Mouse (Mus musculus) limb, embryonic 11.5 days (tissue): ENCODE data around the gene Cdh22. TPM values are rescaled to one million over a fixed set of nuclear protein-coding genes. Genes with fewer than 3 reads are reported as not detected.

ENCODE experiments used
- ATAC-seq: fragments of 200-750 bp; cut with Nextera tagmentation; 2 replicates; pipeline ENCODE4 v1.8.0; 2017; ENCODE audit warnings: low read depth; ENCODE audit not compliant: insufficient number of reproducible peaks, low FRiP score, low TSS enrichment
- DNase-seq: peaks from one replicate; pipeline ENCODE4 v3.0.0-alpha.2; 2015; ENCODE audit warnings: low spot score
- H3K27ac ChIP-seq: fragments of 300-500 bp; sonication (generic); replicated peaks from 2 replicates; pipeline ENCODE4 v1.5.1; 2014; ENCODE audit warnings: low read depth, mild to moderate bottlenecking, low read length
- H3K27me3 ChIP-seq: fragments of 300-500 bp; sonication (generic); 2 replicates; pipeline ENCODE4 v1.6.1; 2014; ENCODE audit warnings: mild to moderate bottlenecking, low read length, mixed read lengths; ENCODE audit not compliant: control insufficient read depth, insufficient read depth
- H3K36me3 ChIP-seq: fragments of 300-500 bp; sonication (generic); 2 replicates; pipeline ENCODE4 v1.6.1; 2014; ENCODE audit warnings: mild to moderate bottlenecking, low read length, moderate library complexity, mixed read lengths; ENCODE audit not compliant: control insufficient read depth, insufficient read depth
- H3K4me1 ChIP-seq: fragments of 300-500 bp; sonication (generic); 2 replicates; pipeline ENCODE4 v1.6.1; 2014; ENCODE audit warnings: low read length, mixed read lengths; ENCODE audit not compliant: control insufficient read depth, insufficient read depth
- H3K4me2 ChIP-seq: fragments of 300-500 bp; sonication (generic); 2 replicates; pipeline ENCODE4 v1.6.1; 2014; ENCODE audit warnings: low read depth, mild to moderate bottlenecking, moderate library complexity; ENCODE audit not compliant: severe bottlenecking
- H3K4me3 ChIP-seq: fragments of 300-500 bp; sonication (generic); 2 replicates; pipeline ENCODE4 v1.5.1; 2014; ENCODE audit warnings: low read depth, low read length
- H3K9ac ChIP-seq: fragments of 300-500 bp; sonication (generic); 2 replicates; pipeline ENCODE4 v1.6.1; 2014; ENCODE audit warnings: mild to moderate bottlenecking, low read length
- H3K9me3 ChIP-seq: fragments of 300-500 bp; sonication (generic); 2 replicates; pipeline ENCODE4 v1.6.1; 2016; ENCODE audit warnings: low read length; ENCODE audit not compliant: control insufficient read depth
- WGBS: fragments of 180-500 bp; shearing (Covaris S2); extraction: QIAGEN DNeasy Blood & Tissue Kit; methylation state at CpG from one replicate; pipeline ENCODE4 v1.1.7; 2014; 5-methylcytosine and 5-hydroxymethylcytosine counted together
- polyA plus RNA-seq: library from polyadenylated mRNA; unstranded; fragments of >200 nt; fragmentation: Nextera tagmentation; extraction: Ambion mirVana; gene quantifications from 2 replicates; pipeline ENCODE4 v1.2.1, GENCODE M21; 2014

Gene Cdh22
- polyA plus RNA-seq, 1 experiment from 2014 or later, result 1.1 TPM

GRCm38 (mm10) chr2:165077055-165077454, 157.6 kb downstream of the Cdh22 start:
- Histone ChIP-seq H3K4me2 (no peak overlapping the region), H3K27me3 (peaks cover 66% of the 10 kb centered on the region), H3K9me3 (no peaks in the 10 kb centered on the region), H3K9ac (no peak overlapping the region; the same call in 1 of the 2 replicates), H3K27ac (no peak overlapping the region), H3K4me1 (peaks cover 5% of the 10 kb centered on the region), H3K4me3 (no peak overlapping the region), H3K36me3 (no peaks in the 10 kb centered on the region)
- WGBS, result 3% methylated on average over 9 of the region's 9 CpGs
- DNase-seq (no peak), ATAC-seq (no peak)

- H3K36me3 ChIP-seq, result no peaks in the 10 kb centered on the region
- H3K4me2 ChIP-seq, result no peak overlapping the region
- no peak overlapping the region for H3K9ac ChIP-seq
- peaks cover 50% of the 10 kb centered on the region for H3K27me3 ChIP-seq
- H3K27ac ChIP-seq, result no peak overlapping the region
- WGBS, result 38% methylated on average over 2 of the region's 2 CpGs
- ATAC-seq (no peak), DNase-seq (peak; percentile 89)
- peaks cover 8% of the 10 kb centered on the region for H3K4me1 ChIP-seq
- no peaks in the 10 kb centered on the region for H3K9me3 ChIP-seq
- H3K4me3 ChIP-seq, result no peak overlapping the region
These were observed 159.7 kb downstream of the Cdh22 start for GRCm38 (mm10) chr2:165074937-165075336.

GRCm38 (mm10) chr2:165074081-165074884, 160.4 kb downstream of the Cdh22 start:
- Histone ChIP-seq H3K9ac (no peak overlapping the region), H3K4me1 (peaks cover 9% of the 10 kb centered on the region), H3K9me3 (no peaks in the 10 kb centered on the region), H3K36me3 (no peaks in the 10 kb centered on the region), H3K27me3 (peaks cover 46% of the 10 kb centered on the region), H3K4me3 (no peak overlapping the region), H3K27ac (no peak overlapping the region), H3K4me2 (no peak overlapping the region)
- DNase-seq (no peak), ATAC-seq (no peak)
- WGBS, result 51% methylated on average over 11 of the region's 11 CpGs

- ATAC-seq, result no peak
These were observed 161.3 kb downstream of the Cdh22 start for GRCm38 (mm10) chr2:165073381-165073781.

GRCm38 (mm10) chr2:165070096-165070816, 164.4 kb downstream of the Cdh22 start:
- 20% methylated on average over 23 of the region's 23 CpGs for WGBS
- Histone ChIP-seq H3K4me3 (no peak overlapping the region), H3K27ac (no peak overlapping the region), H3K27me3 (peaks cover 13% of the 10 kb centered on the region), H3K4me2 (no peak overlapping the region), H3K4me1 (peaks cover 4% of the 10 kb centered on the region), H3K9me3 (no peaks in the 10 kb centered on the region), H3K36me3 (no peaks in the 10 kb centered on the region), H3K9ac (no peak overlapping the region)
- no peak for ATAC-seq
- peak; percentile 82 for DNase-seq

More at GRCm38 (mm10) chr2:165073381-165073781, 161.3 kb downstream of the Cdh22 start:
- peaks cover 8% of the 10 kb centered on the region for H3K4me1 ChIP-seq
- H3K4me2 ChIP-seq, result no peak overlapping the region
- DNase-seq, result no peak
- no peak overlapping the region for H3K27ac ChIP-seq
- 30% methylated on average over 9 of the region's 9 CpGs for WGBS
- peaks cover 38% of the 10 kb centered on the region for H3K27me3 ChIP-seq
- no peak overlapping the region for H3K9ac ChIP-seq
- H3K36me3 ChIP-seq, result no peaks in the 10 kb centered on the region
- no peak overlapping the region for H3K4me3 ChIP-seq
- no peaks in the 10 kb centered on the region for H3K9me3 ChIP-seq

- H3K4me3 ChIP-seq, result no peak overlapping the region
- DNase-seq, result no peak
- H3K36me3 ChIP-seq, result no peaks in the 10 kb centered on the region
- no peak overlapping the region for H3K9ac ChIP-seq
- no peak overlapping the region for H3K27ac ChIP-seq
- 84% methylated on average over 2 of the region's 2 CpGs for WGBS
- no peaks in the 10 kb centered on the region for H3K9me3 ChIP-seq
- H3K4me2 ChIP-seq, result no peak overlapping the region
- ATAC-seq, result no peak
- H3K27me3 ChIP-seq, result peaks cover 8% of the 10 kb centered on the region
- peaks cover 4% of the 10 kb centered on the region for H3K4me1 ChIP-seq
These were observed 165.8 kb downstream of the Cdh22 start for GRCm38 (mm10) chr2:165068806-165069205.

- Histone ChIP-seq H3K36me3 (no peaks in the 10 kb centered on the region), H3K4me1 (no peaks in the 10 kb centered on the region), H3K9me3 (no peaks in the 10 kb centered on the region), H3K9ac (no peak overlapping the region), H3K27me3 (no peaks in the 10 kb centered on the region), H3K4me2 (no peak overlapping the region), H3K4me3 (no peak overlapping the region), H3K27ac (no peak overlapping the region)
- 39% methylated on average over 7 of the region's 7 CpGs for WGBS
- DNase-seq (no peak), ATAC-seq (no peak)
These were observed 170.2 kb downstream of the Cdh22 start for GRCm38 (mm10) chr2:165064489-165064888.

GRCm38 (mm10) chr2:165061638-165062433, 172.8 kb downstream of the Cdh22 start:
- H3K27me3 ChIP-seq, result no peaks in the 10 kb centered on the region
- WGBS, result 82% methylated on average over 16 of the region's 16 CpGs

More at GRCm38 (mm10) chr2:165061638-165062433, 172.8 kb downstream of the Cdh22 start:
- Histone ChIP-seq H3K9ac (no peak overlapping the region), H3K36me3 (no peaks in the 10 kb centered on the region), H3K4me2 (no peak overlapping the region), H3K4me1 (no peaks in the 10 kb centered on the region), H3K27ac (no peak overlapping the region), H3K9me3 (no peaks in the 10 kb centered on the region), H3K4me3 (no peak overlapping the region)
- ATAC-seq, result no peak
- DNase-seq, result no peak
